Mouse (Mus musculus): ENCODE data around the gene Npas3. TPM values are rescaled to one million over a fixed set of nuclear protein-coding genes. Genes with fewer than 3 reads are reported as not detected.

Gene Npas3
- polyA plus RNA-seq, 1 experiment from 2014 or later: 2.2 TPM

- Histone ChIP-seq H3K9me3 (no peaks in the 10 kb centered on the region), H3K36me3 (replicated peaks) (no peaks in the 10 kb centered on the region)
These were observed 854.0 kb downstream of the Npas3 start for GRCm38 (mm10) chr12:54102500-54102899.

DNA sequence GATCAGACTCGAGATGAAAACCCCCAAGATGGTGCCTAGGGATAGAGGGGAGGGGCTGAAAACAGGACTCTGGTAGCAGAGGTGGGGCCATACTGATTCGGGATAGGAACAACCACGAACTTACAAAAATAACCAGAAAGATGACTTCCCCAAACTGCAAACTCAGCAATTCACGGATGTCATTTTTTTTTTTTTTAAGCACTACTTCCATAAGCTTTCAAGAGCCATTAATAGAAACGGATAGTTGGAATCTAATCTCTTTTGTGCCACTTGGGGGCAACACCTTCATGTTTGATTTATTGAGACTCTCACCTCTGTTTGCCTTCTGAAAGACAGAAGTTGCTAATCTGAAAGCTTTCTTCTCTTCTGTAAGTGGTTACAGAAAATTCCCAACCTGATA, 857.1 kb downstream of the Npas3 start:
- Histone ChIP-seq H3K9me3 (no peaks in the 10 kb centered on the region), H3K36me3 (replicated peaks) (no peaks in the 10 kb centered on the region), H3K4me1 (no peaks in the 10 kb centered on the region), H3K4me3 (no peak overlapping the region), H3K27me3 (replicated peaks; ENCODE audit: low read depth, poor library complexity, severe bottlenecking) (no peaks in the 10 kb centered on the region), H3K27ac (replicated peaks) (no peak overlapping the region)
- no peak for DNase-seq (ENCODE audit: low spot score)
- 70% methylated on average over 5 of the region's 5 CpGs for WGBS

More at GRCm38 (mm10) chr12:54102500-54102899, 854.0 kb downstream of the Npas3 start:
- Histone ChIP-seq H3K27ac (replicated peaks) (no peak overlapping the region), H3K4me3 (no peak overlapping the region), H3K4me1 (no peaks in the 10 kb centered on the region), H3K27me3 (replicated peaks; ENCODE audit: low read depth, poor library complexity, severe bottlenecking) (no peaks in the 10 kb centered on the region)
- 76% methylated on average over 6 of the region's 6 CpGs for WGBS
- no peak for DNase-seq (ENCODE audit: low spot score)

DNA sequence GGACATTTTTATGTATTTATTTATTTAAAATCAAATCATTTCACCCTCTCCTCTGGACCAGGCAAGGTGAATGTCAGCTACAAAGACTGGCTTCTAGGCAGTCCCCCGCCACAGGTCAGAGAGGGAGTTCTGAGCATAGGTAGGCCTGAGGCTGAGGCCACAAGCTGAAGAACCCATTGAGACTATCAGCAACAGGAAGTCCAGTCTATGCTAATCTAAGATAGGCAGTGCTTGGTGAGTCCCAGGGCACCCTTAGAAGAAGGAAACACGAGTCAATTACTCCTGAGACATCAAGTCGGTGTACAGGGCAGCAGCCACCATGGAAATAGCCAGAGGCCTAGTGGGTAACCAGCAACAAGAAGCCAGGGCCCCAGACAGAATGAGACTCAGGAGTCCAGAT, 857.5 kb downstream of the Npas3 start:
- WGBS: 83% methylated on average over 3 of the region's 3 CpGs
- Histone ChIP-seq H3K4me3 (no peak overlapping the region), H3K27me3 (replicated peaks; ENCODE audit: low read depth, poor library complexity, severe bottlenecking) (no peaks in the 10 kb centered on the region), H3K4me1 (no peaks in the 10 kb centered on the region), H3K9me3 (no peaks in the 10 kb centered on the region), H3K36me3 (replicated peaks) (no peaks in the 10 kb centered on the region), H3K27ac (replicated peaks) (no peak overlapping the region)
- no peak for DNase-seq (ENCODE audit: low spot score)

GRCm38 (mm10) chr12:54110342-54110741, 861.9 kb downstream of the Npas3 start:
- WGBS: 32% methylated on average over 2 of the region's 2 CpGs
- Histone ChIP-seq H3K27me3 (replicated peaks; ENCODE audit: low read depth, poor library complexity, severe bottlenecking) (no peaks in the 10 kb centered on the region), H3K4me1 (no peaks in the 10 kb centered on the region), H3K4me3 (no peak overlapping the region), H3K9me3 (no peaks in the 10 kb centered on the region), H3K36me3 (replicated peaks) (no peaks in the 10 kb centered on the region), H3K27ac (replicated peaks) (no peak overlapping the region)
- no peak for DNase-seq (ENCODE audit: low spot score)

DNA sequence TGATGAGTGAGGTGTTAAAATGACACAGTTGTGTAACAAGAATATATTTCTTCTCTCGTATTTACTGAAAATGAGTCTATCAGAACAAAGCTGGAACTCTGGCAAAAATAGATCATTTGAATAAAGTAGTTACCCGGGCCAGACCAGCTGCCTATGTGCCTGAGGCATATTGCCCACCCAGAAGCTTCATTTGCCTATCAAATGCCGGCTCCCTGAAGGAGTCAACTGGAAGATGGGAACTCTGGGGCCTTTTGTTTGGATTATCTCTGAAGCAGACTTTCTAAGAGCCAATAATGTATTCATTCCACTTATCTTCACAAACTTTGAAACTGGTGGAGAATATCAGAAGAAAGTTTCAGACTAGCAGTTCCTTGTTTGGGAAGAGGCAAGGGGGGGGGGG, 862.5 kb downstream of the Npas3 start:
- no peak for DNase-seq (ENCODE audit: low spot score)
- Histone ChIP-seq H3K4me1 (no peaks in the 10 kb centered on the region), H3K36me3 (replicated peaks) (no peaks in the 10 kb centered on the region), H3K4me3 (no peak overlapping the region), H3K27ac (replicated peaks) (no peak overlapping the region), H3K9me3 (no peaks in the 10 kb centered on the region), H3K27me3 (replicated peaks; ENCODE audit: low read depth, poor library complexity, severe bottlenecking) (no peaks in the 10 kb centered on the region)
- 40% methylated on average over 3 of the region's 3 CpGs for WGBS

- Histone ChIP-seq H3K27ac (replicated peaks) (no peak overlapping the region), H3K36me3 (replicated peaks) (no peaks in the 10 kb centered on the region), H3K4me3 (no peak overlapping the region), H3K27me3 (replicated peaks; ENCODE audit: low read depth, poor library complexity, severe bottlenecking) (no peaks in the 10 kb centered on the region), H3K4me1 (no peaks in the 10 kb centered on the region), H3K9me3 (no peaks in the 10 kb centered on the region)
- 81% methylated on average over 1 of the region's 1 CpGs for WGBS
- no peak for DNase-seq (ENCODE audit: low spot score)
These were observed 871.9 kb downstream of the Npas3 start for GRCm38 (mm10) chr12:54120386-54120785.

- 89% methylated on average over 3 of the region's 3 CpGs for WGBS
- Histone ChIP-seq H3K36me3 (replicated peaks) (no peaks in the 10 kb centered on the region), H3K27ac (replicated peaks) (no peak overlapping the region), H3K4me3 (no peak overlapping the region), H3K4me1 (peaks cover 5% of the 10 kb centered on the region; the same call in 1 of the 2 replicates), H3K27me3 (replicated peaks; ENCODE audit: low read depth, poor library complexity, severe bottlenecking) (no peaks in the 10 kb centered on the region), H3K9me3 (no peaks in the 10 kb centered on the region)
- DNase-seq (ENCODE audit: low spot score): no peak
These were observed 872.8 kb downstream of the Npas3 start for GRCm38 (mm10) chr12:54121286-54121685.

Data from embryonic facial prominence, embryonic 10.5 days (tissue).